Mouse (Mus musculus) testis, adult 2 months (tissue): ENCODE results near the gene Tpra1.

Source experiments
- CTCF ChIP-seq: fragments of 200-500 bp; IDR thresholded peaks from 2 replicates; pipeline ENCODE4 v1.5.1; 2012; ENCODE audit warnings: low read depth, mild to moderate bottlenecking, inconsistent platforms, low read length, moderate library complexity; ENCODE audit not compliant: control insufficient read depth, insufficient read depth, insufficient replicate concordance
- POLR2A ChIP-seq: fragments of 200-500 bp; IDR thresholded peaks from 2 replicates; pipeline ENCODE4 v1.6.1; 2012; ENCODE audit warnings: low read depth, mild to moderate bottlenecking, inconsistent platforms, low read length, moderate library complexity; ENCODE audit not compliant: control insufficient read depth

DNA sequence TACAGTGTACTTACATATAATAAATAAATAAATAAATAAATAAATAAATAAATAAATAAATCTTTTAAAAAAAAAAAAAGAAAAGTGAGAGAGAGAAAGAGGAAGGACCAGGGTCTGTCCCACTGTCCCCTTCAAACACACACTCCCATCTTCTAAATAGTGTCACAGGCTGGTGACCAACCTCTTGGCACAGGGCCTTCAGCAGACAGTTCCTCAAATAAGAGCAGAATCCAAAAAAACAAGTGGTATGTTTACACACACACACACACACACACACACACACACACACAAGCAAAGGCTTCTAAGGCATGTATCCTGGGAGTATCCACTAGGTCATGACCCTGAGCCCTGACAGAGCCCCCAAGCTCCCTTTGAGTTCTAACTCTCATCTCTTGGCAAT, 45.7 kb downstream of the Tpra1 start:
- TF ChIP-seq CTCF (no peak), POLR2A (no peak)
